Mouse (Mus musculus): ENCODE results near the gene Ppp1r14d.

GRCm38 (mm10) chr2:119175614-119176013 is 54.1 kb downstream of the Ppp1r14d start:
- no peak for TF ChIP-seq EP300 (optimal IDR thresholded peaks at IDR 0.05)
- TF ChIP-seq CTCF (IDR thresholded peaks at IDR 0.05; ENCODE audit: low read depth) = no peak
